Mouse (Mus musculus): ENCODE data around the gene Tgfbr3. TPM values are rescaled to one million over a fixed set of nuclear protein-coding genes. Genes with fewer than 3 reads are reported as not detected.

The Tgfbr3 gene
- polyA plus RNA-seq, 1 experiment from 2014 or later: 5.7 TPM

- no peak for DNase-seq (ENCODE audit: extremely low spot score, low spot score)
- Histone ChIP-seq H3K27ac (no peak overlapping the region), H3K4me1 (peaks cover 6% of the 10 kb centered on the region; the same call in 1 of the 2 replicates), H3K9me3 (no peaks in the 10 kb centered on the region), H3K27me3 (ENCODE audit: poor library complexity, severe bottlenecking) (no peaks in the 10 kb centered on the region), H3K4me3 (no peak overlapping the region), H3K36me3 (replicated peaks) (no peaks in the 10 kb centered on the region)
- 93% methylated on average over 10 of the region's 10 CpGs for WGBS
These were observed 77.5 kb downstream of the Tgfbr3 start for GRCm38 (mm10) chr5:107211830-107212370.

GRCm38 (mm10) chr5:107210040-107210439 is 79.4 kb downstream of the Tgfbr3 start:
- no peak for DNase-seq (ENCODE audit: extremely low spot score, low spot score)
- 72% methylated on average over 2 of the region's 2 CpGs for WGBS
- no peak overlapping the region for H3K4me3 ChIP-seq
- no peaks in the 10 kb centered on the region for H3K27me3 ChIP-seq (ENCODE audit: poor library complexity, severe bottlenecking)
- no peaks in the 10 kb centered on the region for H3K36me3 ChIP-seq (replicated peaks)
- no peak overlapping the region for H3K27ac ChIP-seq
- H3K4me1 ChIP-seq: peaks cover 6% of the 10 kb centered on the region; the same call in 1 of the 2 replicates
- H3K9me3 ChIP-seq: no peaks in the 10 kb centered on the region

DNA sequence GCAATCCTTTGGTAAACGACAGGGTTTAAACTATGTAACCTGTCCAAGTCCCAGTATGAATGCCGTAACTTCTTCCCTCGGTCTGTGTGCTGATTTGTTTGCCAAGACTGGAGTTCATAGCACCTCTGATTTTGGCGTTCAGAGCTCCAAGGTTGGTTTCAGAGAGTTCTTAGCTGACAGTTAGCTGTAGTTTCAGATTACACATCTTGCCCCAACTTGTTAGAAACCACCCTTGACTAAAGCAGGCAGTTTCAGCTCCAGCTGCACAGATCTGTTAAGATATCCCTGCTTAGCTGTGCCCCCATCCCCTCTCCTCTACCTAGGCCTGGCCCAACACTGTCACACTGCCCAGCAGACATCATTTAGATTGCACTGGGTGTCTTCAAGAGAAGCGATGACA is 81.5 kb downstream of the Tgfbr3 start:
- no peaks in the 10 kb centered on the region for H3K27me3 ChIP-seq (ENCODE audit: poor library complexity, severe bottlenecking)
- no peak overlapping the region for H3K4me3 ChIP-seq
- WGBS: 88% methylated on average over 5 of the region's 5 CpGs
- no peak overlapping the region for H3K27ac ChIP-seq
- no peaks in the 10 kb centered on the region for H3K9me3 ChIP-seq
- peaks cover 8% of the 10 kb centered on the region for H3K4me1 ChIP-seq
- DNase-seq (ENCODE audit: extremely low spot score, low spot score): no peak
- no peaks in the 10 kb centered on the region for H3K36me3 ChIP-seq (replicated peaks)

GRCm38 (mm10) chr5:107204306-107204705 is 85.1 kb downstream of the Tgfbr3 start:
- no peak overlapping the region for H3K4me3 ChIP-seq
- DNase-seq (ENCODE audit: extremely low spot score, low spot score): no peak
- no peaks in the 10 kb centered on the region for H3K9me3 ChIP-seq
- H3K27ac ChIP-seq: no peak overlapping the region
- no peaks in the 10 kb centered on the region for H3K36me3 ChIP-seq (replicated peaks)
- peaks cover 37% of the 10 kb centered on the region for H3K4me1 ChIP-seq
- H3K27me3 ChIP-seq (ENCODE audit: poor library complexity, severe bottlenecking): no peaks in the 10 kb centered on the region

DNA sequence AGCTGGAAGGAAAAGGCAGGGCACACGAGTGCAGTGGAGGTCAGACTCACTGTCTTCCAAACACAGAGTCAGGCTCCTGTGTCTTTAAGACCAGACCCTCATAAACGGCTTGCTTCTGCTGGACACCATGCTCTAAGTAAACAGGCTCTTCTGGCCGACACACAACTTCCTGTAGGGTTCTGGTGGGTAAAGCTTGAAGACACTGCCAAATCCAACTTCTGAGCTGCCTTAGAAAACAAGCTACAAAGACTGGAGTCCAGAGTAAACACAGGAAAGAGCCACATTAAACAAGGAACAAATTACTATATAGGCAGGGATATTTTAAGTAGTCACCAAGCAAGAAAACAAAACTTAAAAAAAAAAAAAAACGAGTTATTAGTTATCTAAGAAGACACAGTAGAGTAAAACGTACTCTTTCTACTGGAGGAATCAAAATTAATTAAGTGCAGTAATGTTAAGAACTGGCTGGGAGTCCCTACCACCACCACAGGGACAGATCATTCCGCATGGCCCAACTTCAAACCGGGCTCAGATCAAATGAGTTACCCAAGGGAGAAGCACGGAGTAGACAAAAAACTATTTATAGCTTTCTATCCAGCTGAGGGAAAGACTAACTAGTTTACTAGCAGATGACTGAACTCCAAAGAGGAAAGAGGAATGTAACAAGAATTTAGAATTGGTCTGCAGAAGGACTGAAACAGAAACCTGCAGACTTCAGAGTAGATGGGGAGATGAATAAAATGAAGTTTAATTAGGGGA is 86.4 kb downstream of the Tgfbr3 start:
- no peak for DNase-seq (ENCODE audit: extremely low spot score, low spot score)
- WGBS: 50% methylated on average over 8 of the region's 8 CpGs
- Histone ChIP-seq H3K36me3 (replicated peaks) (no peaks in the 10 kb centered on the region), H3K9me3 (no peaks in the 10 kb centered on the region), H3K4me1 (peaks cover 37% of the 10 kb centered on the region), H3K27ac (no peak overlapping the region), H3K4me3 (no peak overlapping the region), H3K27me3 (ENCODE audit: poor library complexity, severe bottlenecking) (no peaks in the 10 kb centered on the region)

DNA sequence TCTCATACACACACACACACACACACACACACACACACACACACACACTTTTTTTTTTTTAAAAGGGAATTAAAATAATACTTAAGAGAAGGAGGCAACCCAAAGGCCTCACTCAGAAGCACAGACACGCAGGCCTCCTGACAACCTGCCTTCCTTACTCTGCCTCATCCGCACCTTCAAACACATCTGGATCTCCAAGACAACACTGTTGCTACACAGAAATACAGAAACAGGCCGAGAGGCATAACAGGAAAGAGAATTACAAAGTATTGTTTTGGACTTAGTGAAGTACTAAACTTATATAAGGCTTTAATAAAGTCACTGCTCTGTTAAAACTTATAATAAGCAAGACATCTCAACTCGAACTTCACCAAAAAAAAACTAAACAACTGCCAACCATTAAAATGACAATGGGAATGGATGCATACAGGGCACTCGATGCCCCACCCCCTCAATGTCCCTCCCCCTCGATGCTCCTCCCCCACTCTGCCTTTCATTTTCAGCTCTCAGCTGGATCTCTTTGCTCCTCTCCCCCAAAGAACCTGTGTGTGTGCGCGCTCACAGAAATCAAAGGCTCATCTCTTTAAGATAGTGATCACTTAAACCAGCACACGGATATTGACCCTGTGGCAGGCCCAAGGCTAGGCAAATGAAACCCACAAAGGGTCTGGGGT is 87.8 kb downstream of the Tgfbr3 start:
- H3K9me3 ChIP-seq: no peaks in the 10 kb centered on the region
- H3K4me1 ChIP-seq: peaks cover 37% of the 10 kb centered on the region
- no peaks in the 10 kb centered on the region for H3K27me3 ChIP-seq (ENCODE audit: poor library complexity, severe bottlenecking)
- H3K36me3 ChIP-seq (replicated peaks): no peaks in the 10 kb centered on the region
- no peak overlapping the region for H3K4me3 ChIP-seq
- no peak for DNase-seq (ENCODE audit: extremely low spot score, low spot score)
- H3K27ac ChIP-seq: no peak overlapping the region
- 69% methylated on average over 9 of the region's 9 CpGs for WGBS

GRCm38 (mm10) chr5:107200853-107201341 is 88.5 kb downstream of the Tgfbr3 start:
- WGBS: 74% methylated on average over 12 of the region's 12 CpGs
- H3K27ac ChIP-seq: no peak overlapping the region
- peaks cover 38% of the 10 kb centered on the region for H3K4me1 ChIP-seq
- no peaks in the 10 kb centered on the region for H3K9me3 ChIP-seq
- no peaks in the 10 kb centered on the region for H3K27me3 ChIP-seq (ENCODE audit: poor library complexity, severe bottlenecking)
- DNase-seq (ENCODE audit: extremely low spot score, low spot score): no peak
- H3K36me3 ChIP-seq (replicated peaks): no peaks in the 10 kb centered on the region
- no peak overlapping the region for H3K4me3 ChIP-seq

- Histone ChIP-seq H3K9me3 (no peaks in the 10 kb centered on the region), H3K27ac (0 out of 2 replicates have a peak overlapping the region, but pooled peaks have one; percentile 11), H3K4me3 (no peak overlapping the region), H3K36me3 (replicated peaks) (no peaks in the 10 kb centered on the region), H3K4me1 (peaks cover 44% of the 10 kb centered on the region), H3K27me3 (ENCODE audit: poor library complexity, severe bottlenecking) (no peaks in the 10 kb centered on the region)
- 84% methylated on average over 10 of the region's 10 CpGs for WGBS
- no peak for DNase-seq (ENCODE audit: extremely low spot score, low spot score)
These were observed 89.2 kb downstream of the Tgfbr3 start for GRCm38 (mm10) chr5:107200221-107200635.

DNA sequence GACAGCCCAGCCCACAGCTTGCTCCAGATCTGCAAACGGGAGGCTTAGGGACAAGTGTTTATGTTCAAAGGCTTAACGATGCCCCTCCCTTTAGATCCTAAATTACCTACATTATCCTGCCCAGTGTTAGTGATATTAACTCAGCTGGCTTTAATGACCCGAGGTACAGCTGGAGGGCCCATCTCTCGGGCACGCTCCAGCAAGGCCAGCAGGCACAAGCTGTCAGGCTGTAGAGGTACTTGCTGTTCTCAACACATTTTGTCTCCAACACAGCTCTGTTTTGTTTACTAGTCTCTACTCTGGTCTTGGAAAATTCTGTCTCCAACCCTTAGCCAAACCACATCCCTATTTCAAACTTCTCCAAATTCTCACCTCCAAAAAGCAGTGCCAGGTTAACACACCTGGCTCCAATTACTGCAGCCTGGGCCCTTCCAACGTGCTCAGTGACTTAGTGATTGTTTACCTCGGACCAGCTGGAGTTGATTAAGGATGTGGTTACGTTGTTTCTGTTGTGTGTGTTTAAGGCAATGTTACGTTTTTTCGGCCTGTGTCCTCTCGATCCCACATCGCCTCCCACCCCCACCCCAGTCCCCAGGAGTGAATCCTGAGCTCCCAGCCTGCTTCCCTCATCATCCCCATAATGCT is 93.6 kb downstream of the Tgfbr3 start:
- no peaks in the 10 kb centered on the region for H3K9me3 ChIP-seq
- H3K27me3 ChIP-seq (ENCODE audit: poor library complexity, severe bottlenecking): no peaks in the 10 kb centered on the region
- H3K36me3 ChIP-seq (replicated peaks): no peaks in the 10 kb centered on the region
- peak; percentile 33 for DNase-seq (ENCODE audit: extremely low spot score, low spot score)
- peaks cover 30% of the 10 kb centered on the region for H3K4me1 ChIP-seq
- 51% methylated on average over 12 of the region's 12 CpGs for WGBS
- no peak overlapping the region for H3K4me3 ChIP-seq
- H3K27ac ChIP-seq: no peak overlapping the region; the same call in 1 of the 2 replicates

DNA sequence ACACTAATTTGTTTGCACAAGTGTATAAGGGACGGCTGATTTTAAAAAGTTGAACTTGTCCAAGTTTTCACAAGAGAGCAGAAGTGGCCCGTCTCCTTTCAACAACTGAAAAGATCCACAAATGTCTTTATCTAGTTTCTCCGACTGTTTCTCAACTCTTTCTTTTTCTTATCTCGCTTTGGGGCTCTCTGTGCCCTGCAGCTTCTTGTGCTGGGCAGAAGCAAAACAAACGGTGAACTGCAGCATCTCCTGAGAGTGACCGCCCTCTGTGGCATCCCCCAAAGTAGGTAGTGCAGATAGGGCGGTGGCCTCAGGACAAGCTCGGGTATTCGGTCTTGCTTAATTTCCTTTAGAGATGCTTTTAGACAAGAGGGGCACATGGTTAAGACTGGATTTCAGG is 96.3 kb downstream of the Tgfbr3 start:
- H3K27me3 ChIP-seq (ENCODE audit: poor library complexity, severe bottlenecking): no peaks in the 10 kb centered on the region
- H3K4me3 ChIP-seq: no peak overlapping the region
- 90% methylated on average over 9 of the region's 9 CpGs for WGBS
- H3K4me1 ChIP-seq: peaks cover 20% of the 10 kb centered on the region
- H3K27ac ChIP-seq: no peak overlapping the region
- H3K36me3 ChIP-seq (replicated peaks): no peaks in the 10 kb centered on the region
- DNase-seq (ENCODE audit: extremely low spot score, low spot score): no peak
- no peaks in the 10 kb centered on the region for H3K9me3 ChIP-seq

DNA sequence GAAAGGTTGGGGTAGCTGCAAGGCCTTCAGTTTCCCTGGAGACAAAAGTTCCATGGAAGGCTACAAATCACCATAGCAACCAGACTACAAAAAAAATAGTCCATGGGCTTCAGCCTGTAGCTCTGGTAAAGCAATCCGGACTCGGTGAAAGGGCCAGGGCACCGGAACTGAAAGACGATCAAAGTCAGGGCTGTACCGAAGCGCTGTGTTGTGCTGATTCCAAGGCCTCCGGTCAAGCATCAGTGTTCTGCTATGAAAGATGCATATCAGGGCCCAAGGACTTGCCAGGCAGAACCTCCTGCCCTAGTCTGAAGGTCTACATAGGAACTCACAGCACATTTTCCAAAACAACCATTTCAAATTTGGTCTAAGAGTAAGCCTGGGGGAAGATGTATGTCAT is 97.1 kb downstream of the Tgfbr3 start:
- H3K27me3 ChIP-seq (ENCODE audit: poor library complexity, severe bottlenecking): no peaks in the 10 kb centered on the region
- H3K4me1 ChIP-seq: peaks cover 20% of the 10 kb centered on the region
- H3K4me3 ChIP-seq: no peak overlapping the region
- H3K36me3 ChIP-seq (replicated peaks): no peaks in the 10 kb centered on the region
- no peak for DNase-seq (ENCODE audit: extremely low spot score, low spot score)
- 85% methylated on average over 7 of the region's 7 CpGs for WGBS
- no peak overlapping the region for H3K27ac ChIP-seq
- no peaks in the 10 kb centered on the region for H3K9me3 ChIP-seq

- H3K27ac ChIP-seq: no peak overlapping the region
- peaks cover 8% of the 10 kb centered on the region for H3K4me1 ChIP-seq
- no peaks in the 10 kb centered on the region for H3K36me3 ChIP-seq (replicated peaks)
- H3K27me3 ChIP-seq (ENCODE audit: poor library complexity, severe bottlenecking): no peaks in the 10 kb centered on the region
- no peak overlapping the region for H3K4me3 ChIP-seq
- no peak for DNase-seq (ENCODE audit: extremely low spot score, low spot score)
- 89% methylated on average over 10 of the region's 10 CpGs for WGBS
- no peaks in the 10 kb centered on the region for H3K9me3 ChIP-seq
These were observed 100.9 kb downstream of the Tgfbr3 start for GRCm38 (mm10) chr5:107188551-107188950.
